Mouse (Mus musculus): ENCODE measurements around the gene Zfp54. TPM values are rescaled to one million over a fixed set of nuclear protein-coding genes. Genes with fewer than 3 reads are reported as not detected.

Zfp54 gene
- polyA plus RNA-seq, 1 experiment from 2014 or later = 2.9 TPM

Other genes starting within 250 kb of the Zfp54 start
- not detected in 2 replicates for gene Vmn1r234, start 197.1 kb upstream of the Zfp54 start, polyA plus RNA-seq (2014; fragmentation: Nextera tagmentation; extraction: Ambion mirVana)
- gene Vmn1r235, start 166.8 kb upstream of the Zfp54 start, polyA plus RNA-seq (2014; fragmentation: Nextera tagmentation; extraction: Ambion mirVana) = not detected in 2 replicates
- gene Vmn1r236, start 140.3 kb upstream of the Zfp54 start, polyA plus RNA-seq (2014; fragmentation: Nextera tagmentation; extraction: Ambion mirVana) = not detected in 2 replicates
- not detected in 2 replicates for gene Vmn1r237, start 111.4 kb upstream of the Zfp54 start, polyA plus RNA-seq (2014; fragmentation: Nextera tagmentation; extraction: Ambion mirVana)
- gene Zfp677, start 39.5 kb upstream of the Zfp54 start, polyA plus RNA-seq (2014; fragmentation: Nextera tagmentation; extraction: Ambion mirVana) = 3.1 and 4.0 TPM in 2 replicates
- 16.4 and 17.0 TPM in 2 replicates for gene Zfp51, start 27.1 kb downstream of the Zfp54 start, polyA plus RNA-seq (2014; fragmentation: Nextera tagmentation; extraction: Ambion mirVana)
- gene Zfp53, start 65.8 kb downstream of the Zfp54 start, polyA plus RNA-seq (2014; fragmentation: Nextera tagmentation; extraction: Ambion mirVana) = 8.6 and 10.5 TPM in 2 replicates
- 2.1 and 2.9 TPM in 2 replicates for gene Zfp52, start 112.3 kb downstream of the Zfp54 start, polyA plus RNA-seq (2014; fragmentation: Nextera tagmentation; extraction: Ambion mirVana)
- 19.0 and 21.1 TPM in 2 replicates for gene Zfp948, start 143.8 kb downstream of the Zfp54 start, polyA plus RNA-seq (2014; fragmentation: Nextera tagmentation; extraction: Ambion mirVana)
- gene Zfp983, start 227.4 kb downstream of the Zfp54 start, polyA plus RNA-seq (2014; fragmentation: Nextera tagmentation; extraction: Ambion mirVana) = 9.6 and 9.9 TPM in 2 replicates